Mouse (Mus musculus) lung, adult 2 months (tissue): Measurements from ENCODE around the gene Foxn3. TPM values are rescaled to one million over a fixed set of nuclear protein-coding genes. Genes with fewer than 3 reads are reported as not detected.

ENCODE experiments used
- DNase-seq: peaks from one replicate; pipeline ENCODE4 v3.0.0; 2022
- H3K4me1 ChIP-seq: fragments of 200-500 bp; 2 replicates; pipeline ENCODE4 v1.6.1; 2011; ENCODE audit warnings: low read length; ENCODE audit not compliant: control insufficient read depth, insufficient read depth
- H3K4me3 ChIP-seq: fragments of 200-500 bp; replicated peaks from 2 replicates; pipeline ENCODE3; 2011; ENCODE audit warnings: low read depth, mild to moderate bottlenecking, control low read depth, low read length; ENCODE audit errors: extremely low read depth
- CTCF ChIP-seq: fragments of 200-500 bp; IDR thresholded peaks from 2 replicates; pipeline ENCODE4 v1.5.1; 2011; ENCODE audit warnings: mild to moderate bottlenecking, low read length, control low read depth; ENCODE audit not compliant: insufficient read depth
- POLR2A ChIP-seq: fragments of 200-500 bp; IDR thresholded peaks from 2 replicates; pipeline ENCODE4 v1.6.1; 2011; ENCODE audit warnings: low read depth, mild to moderate bottlenecking, control low read depth, low read length, borderline replicate concordance; ENCODE audit errors: extremely low read depth
- WGBS: fragments of 180-500 bp; shearing (Covaris S2); methylation state at CpG from one replicate; pipeline ENCODE4 v1.1.7; 2018; 5-methylcytosine and 5-hydroxymethylcytosine counted together
- polyA plus RNA-seq: library from polyadenylated mRNA; depleted of rRNA; stranded (reverse); fragments of >200 nt; gene quantifications from 2 replicates; pipeline ENCODE4 v1.2.3, GENCODE M21; 2012

The Foxn3 gene
- polyA plus RNA-seq, 1 experiment = 48.2 TPM

GRCm38 (mm10) chr12:99352583-99352982 lies 210.8 kb downstream of the Foxn3 start:
- no peak for TF ChIP-seq CTCF
- TF ChIP-seq POLR2A = no peak
- DNase-seq = no peak
- WGBS = 80% methylated on average over 6 of the region's 6 CpGs

GRCm38 (mm10) chr12:99352136-99352535 lies 211.2 kb downstream of the Foxn3 start:
- no peak overlapping the region for H3K4me3 ChIP-seq
- WGBS = 48% methylated on average over 7 of the region's 7 CpGs
- DNase-seq = no peak
- H3K4me1 ChIP-seq = peaks cover 24% of the 10 kb centered on the region
- TF ChIP-seq POLR2A (no peak), CTCF (no peak)

More at GRCm38 (mm10) chr12:99352583-99352982, 210.8 kb downstream of the Foxn3 start:
- Histone ChIP-seq H3K4me1 (peaks cover 20% of the 10 kb centered on the region), H3K4me3 (no peak overlapping the region)

- Histone ChIP-seq H3K4me1 (peaks cover 27% of the 10 kb centered on the region), H3K4me3 (no peak overlapping the region)
- TF ChIP-seq POLR2A (no peak), CTCF (no peak)
- WGBS = 28% methylated on average over 9 of the region's 9 CpGs
- DNase-seq = no peak
These were observed 211.7 kb downstream of the Foxn3 start for GRCm38 (mm10) chr12:99351731-99352130.

DNA sequence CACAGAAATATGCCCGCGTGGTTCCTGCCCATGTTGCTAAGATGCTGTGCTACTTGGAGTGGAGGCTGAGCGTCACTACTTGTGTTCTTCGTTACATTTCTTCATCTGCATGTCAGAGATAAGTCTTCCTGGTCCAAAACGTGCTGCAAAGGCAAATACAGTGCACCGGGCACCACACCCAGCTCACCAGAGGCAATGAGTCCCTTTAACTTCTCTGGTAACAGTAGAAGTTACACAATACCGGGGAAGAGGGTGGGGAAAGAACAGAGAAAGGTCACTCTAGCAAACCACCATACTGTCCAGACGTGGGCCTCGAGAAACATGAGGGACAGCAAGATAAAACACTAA lies 213.8 kb downstream of the Foxn3 start:
- DNase-seq = no peak
- Histone ChIP-seq H3K4me3 (no peak overlapping the region), H3K4me1 (peaks cover 41% of the 10 kb centered on the region)
- WGBS = 35% methylated on average over 9 of the region's 9 CpGs
- TF ChIP-seq CTCF = no peak
- no peak for TF ChIP-seq POLR2A

- Histone ChIP-seq H3K4me3 (no peak overlapping the region), H3K4me1 (peaks cover 41% of the 10 kb centered on the region)
- DNase-seq = no peak
- 55% methylated on average over 10 of the region's 10 CpGs for WGBS
- TF ChIP-seq CTCF (no peak), POLR2A (0 out of 2 replicates have a peak, but pooled peaks have one; percentile 14)
These were observed 214.3 kb downstream of the Foxn3 start for GRCm38 (mm10) chr12:99348940-99349649.

GRCm38 (mm10) chr12:99347512-99347911 lies 215.9 kb downstream of the Foxn3 start:
- no peak for DNase-seq
- WGBS = 67% methylated on average over 3 of the region's 3 CpGs
- TF ChIP-seq POLR2A = no peak
- no peak for TF ChIP-seq CTCF
- Histone ChIP-seq H3K4me3 (no peak overlapping the region), H3K4me1 (peaks cover 48% of the 10 kb centered on the region)

DNA sequence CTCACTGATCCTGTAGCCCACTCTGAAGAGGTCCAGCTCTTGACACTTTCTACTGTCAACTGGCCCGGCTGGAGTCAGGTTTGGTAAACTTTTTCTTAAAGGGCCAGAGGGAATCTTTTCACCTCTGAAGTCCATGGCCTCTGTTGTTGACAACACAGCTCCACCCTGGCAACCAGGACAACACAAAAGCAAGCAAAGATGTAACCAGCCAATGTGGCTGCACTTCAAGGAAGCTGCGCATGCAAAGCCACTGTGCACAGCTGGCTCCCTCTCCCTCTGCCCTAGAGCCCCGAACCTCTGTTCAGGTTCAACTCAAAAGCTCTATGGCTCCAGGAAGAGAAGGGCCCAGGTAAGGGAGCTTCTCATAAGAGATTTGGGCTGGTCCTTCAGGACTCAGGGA lies 216.4 kb downstream of the Foxn3 start:
- no peak for TF ChIP-seq CTCF
- TF ChIP-seq POLR2A = peak; percentile 21; the same call in 1 of the 2 replicates
- Histone ChIP-seq H3K4me3 (no peak overlapping the region), H3K4me1 (peaks cover 49% of the 10 kb centered on the region)
- DNase-seq = no peak
- WGBS = 27% methylated on average over 3 of the region's 3 CpGs

DNA sequence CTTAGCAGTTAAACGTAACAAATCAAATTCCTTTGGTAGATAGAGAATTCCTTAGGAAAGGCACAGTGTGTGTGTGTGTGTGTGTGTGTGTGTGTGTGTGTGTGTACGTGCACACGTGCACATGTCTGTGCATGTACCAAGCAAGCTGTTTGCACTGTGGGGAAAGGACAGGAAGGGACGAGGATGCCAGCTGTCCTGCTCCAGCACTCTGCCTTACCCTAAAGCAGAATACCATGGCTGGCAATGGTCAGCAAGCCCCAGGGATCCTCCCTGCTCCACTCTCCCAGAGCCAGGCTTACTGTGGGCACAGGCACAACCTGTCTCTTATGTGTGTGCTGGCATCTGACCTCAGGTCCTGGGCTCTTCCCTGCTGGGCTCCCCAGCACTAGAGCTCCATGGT lies 218.1 kb downstream of the Foxn3 start:
- no peak for DNase-seq
- H3K4me3 ChIP-seq = no peak overlapping the region
- no peak for TF ChIP-seq POLR2A
- no peak for TF ChIP-seq CTCF
- H3K4me1 ChIP-seq = peaks cover 60% of the 10 kb centered on the region
- WGBS = 70% methylated on average over 4 of the region's 4 CpGs

- Histone ChIP-seq H3K4me3 (no peak overlapping the region), H3K4me1 (peaks cover 48% of the 10 kb centered on the region)
- 56% methylated on average over 2 of the region's 2 CpGs for WGBS
- no peak for DNase-seq
- TF ChIP-seq CTCF = no peak
- no peak for TF ChIP-seq POLR2A
These were observed 220.0 kb downstream of the Foxn3 start for GRCm38 (mm10) chr12:99343378-99343777.

- no peak for TF ChIP-seq POLR2A
- TF ChIP-seq CTCF = no peak
- Histone ChIP-seq H3K4me3 (no peak overlapping the region), H3K4me1 (peaks cover 40% of the 10 kb centered on the region)
- no peak for DNase-seq
- WGBS = 11% methylated on average over 3 of the region's 3 CpGs
These were observed 221.2 kb downstream of the Foxn3 start for GRCm38 (mm10) chr12:99342160-99342559.
